Mouse (Mus musculus) intestine, postnatal 0 days (tissue): ENCODE measurements at regions not wholly inside any gene's neighbourhood (a gene's known extent, or its start where the extent isn't known, plus 50 kb on each side); places are given as distances from the start of the nearest gene placed in this dataset.

Source experiments
- ATAC-seq: fragments of 200-750 bp; cut with Nextera tagmentation; 2 replicates; pipeline ENCODE4 v1.8.0; 2017; ENCODE audit warnings: mild to moderate bottlenecking, moderate TSS enrichment, moderate library complexity
- H3K27ac ChIP-seq: fragments of 300-500 bp; sonication (generic); 2 replicates; pipeline ENCODE4 v1.5.1; 2014; ENCODE audit warnings: mild to moderate bottlenecking, low read depth, low read length, moderate library complexity
- H3K27me3 ChIP-seq: fragments of 300-500 bp; sonication (generic); replicated peaks from 2 replicates; pipeline ENCODE4 v1.6.1; 2014; ENCODE audit warnings: low read length, mixed read lengths; ENCODE audit not compliant: control insufficient read depth, insufficient read depth
- H3K36me3 ChIP-seq: fragments of 300-500 bp; sonication (generic); 2 replicates; pipeline ENCODE4 v1.6.1; 2014; ENCODE audit warnings: mild to moderate bottlenecking, moderate library complexity; ENCODE audit not compliant: control insufficient read depth, insufficient read depth
- H3K4me1 ChIP-seq: fragments of 300-500 bp; sonication (generic); replicated peaks from 2 replicates; pipeline ENCODE4 v1.6.1; 2014; ENCODE audit warnings: antibody characterized with exemption, low read length, mixed read lengths; ENCODE audit not compliant: control insufficient read depth, insufficient read depth
- H3K4me2 ChIP-seq: fragments of 300-500 bp; sonication (generic); replicated peaks from 2 replicates; pipeline ENCODE4 v1.6.1; 2014; ENCODE audit warnings: low read depth, mild to moderate bottlenecking, moderate library complexity
- H3K4me3 ChIP-seq: fragments of 300-500 bp; sonication (generic); 2 replicates; pipeline ENCODE4 v1.5.1; 2014; ENCODE audit warnings: low read depth, low read length
- H3K9ac ChIP-seq: fragments of 300-500 bp; sonication (generic); 2 replicates; pipeline ENCODE4 v1.6.1; 2014; ENCODE audit warnings: mild to moderate bottlenecking, low read depth, low read length
- H3K9me3 ChIP-seq: fragments of 300-500 bp; sonication (generic); 2 replicates; pipeline ENCODE4 v1.6.1; 2016; ENCODE audit warnings: mixed run types; ENCODE audit not compliant: control insufficient read depth
- CTCF ChIP-seq: sonication (generic); IDR thresholded peaks from 2 replicates; pipeline ENCODE4 v1.5.1; 2016; ENCODE audit warnings: low read depth, mild to moderate bottlenecking, control low read depth, antibody characterized with exemption, moderate library complexity
- WGBS: fragments of 180-500 bp; shearing (Covaris S2); extraction: QIAGEN DNeasy Blood & Tissue Kit; methylation state at CpG from one replicate; pipeline ENCODE4 v1.1.7; 2014; 5-methylcytosine and 5-hydroxymethylcytosine counted together

- Histone ChIP-seq H3K9me3 (no peaks in the 10 kb centered on the region), H3K4me1 (no peaks in the 10 kb centered on the region), H3K36me3 (no peaks in the 10 kb centered on the region), H3K4me2 (no peak overlapping the region), H3K4me3 (no peak overlapping the region), H3K9ac (no peak overlapping the region), H3K27me3 (no peaks in the 10 kb centered on the region), H3K27ac (no peak overlapping the region)
- no peak for ATAC-seq
- TF ChIP-seq CTCF = no peak
- WGBS = 47% methylated on average over 9 of the region's 9 CpGs
These were observed 97.0 kb upstream of the Galnt5 start for GRCm38 (mm10) chr2:57900580-57901247.

- TF ChIP-seq CTCF = no peak
- H3K27ac ChIP-seq = no peak overlapping the region
- H3K9ac ChIP-seq = no peak overlapping the region
- H3K4me1 ChIP-seq = no peaks in the 10 kb centered on the region
- no peak for ATAC-seq
- H3K9me3 ChIP-seq = no peaks in the 10 kb centered on the region
- WGBS = 94% methylated on average over 2 of the region's 2 CpGs
- H3K4me2 ChIP-seq = no peak overlapping the region
- H3K27me3 ChIP-seq = no peaks in the 10 kb centered on the region
- H3K36me3 ChIP-seq = no peaks in the 10 kb centered on the region
- H3K4me3 ChIP-seq = no peak overlapping the region
These were observed 92.5 kb upstream of the Galnt5 start for GRCm38 (mm10) chr2:57905184-57905583.

- no peaks in the 10 kb centered on the region for H3K4me1 ChIP-seq
- no peak overlapping the region for H3K27ac ChIP-seq
- no peak overlapping the region for H3K9ac ChIP-seq
- TF ChIP-seq CTCF = no peak
- H3K27me3 ChIP-seq = no peaks in the 10 kb centered on the region
- no peak overlapping the region for H3K4me3 ChIP-seq
- 87% methylated on average over 5 of the region's 5 CpGs for WGBS
- no peak overlapping the region for H3K4me2 ChIP-seq
- no peaks in the 10 kb centered on the region for H3K36me3 ChIP-seq
- ATAC-seq = no peak
- no peaks in the 10 kb centered on the region for H3K9me3 ChIP-seq
These were observed 90.7 kb upstream of the Galnt5 start for GRCm38 (mm10) chr2:57906939-57907338.

GRCm38 (mm10) chr2:57909706-57910105 lies 88.0 kb upstream of the Galnt5 start:
- no peak overlapping the region for H3K4me2 ChIP-seq
- H3K9me3 ChIP-seq = no peaks in the 10 kb centered on the region
- no peak overlapping the region for H3K9ac ChIP-seq
- TF ChIP-seq CTCF = no peak
- no peaks in the 10 kb centered on the region for H3K27me3 ChIP-seq
- H3K27ac ChIP-seq = no peak overlapping the region
- H3K4me1 ChIP-seq = no peaks in the 10 kb centered on the region
- ATAC-seq = no peak
- no peaks in the 10 kb centered on the region for H3K36me3 ChIP-seq
- 83% methylated on average over 4 of the region's 4 CpGs for WGBS
- no peak overlapping the region for H3K4me3 ChIP-seq

GRCm38 (mm10) chr2:57916375-57917023 lies 81.2 kb upstream of the Galnt5 start:
- Histone ChIP-seq H3K9ac (no peak overlapping the region), H3K4me3 (no peak overlapping the region), H3K4me2 (no peak overlapping the region), H3K9me3 (no peaks in the 10 kb centered on the region), H3K4me1 (no peaks in the 10 kb centered on the region), H3K36me3 (no peaks in the 10 kb centered on the region), H3K27me3 (no peaks in the 10 kb centered on the region), H3K27ac (no peak overlapping the region)
- ATAC-seq = no peak
- no peak for TF ChIP-seq CTCF
- WGBS = 80% methylated on average over 15 of the region's 15 CpGs

GRCm38 (mm10) chr2:57917721-57918120 lies 80.0 kb upstream of the Galnt5 start:
- H3K4me2 ChIP-seq = no peak overlapping the region
- no peaks in the 10 kb centered on the region for H3K9me3 ChIP-seq
- WGBS = 91% methylated on average over 6 of the region's 6 CpGs
- TF ChIP-seq CTCF = no peak
- H3K27me3 ChIP-seq = no peaks in the 10 kb centered on the region
- H3K36me3 ChIP-seq = no peaks in the 10 kb centered on the region
- H3K4me3 ChIP-seq = no peak overlapping the region
- no peak overlapping the region for H3K27ac ChIP-seq
- no peak overlapping the region for H3K9ac ChIP-seq
- no peaks in the 10 kb centered on the region for H3K4me1 ChIP-seq
- ATAC-seq = no peak
